Mouse (Mus musculus) kidney, embryonic 16.5 days (tissue): ENCODE data around the gene Ubl4a. TPM values are rescaled to one million over a fixed set of nuclear protein-coding genes. Genes with fewer than 3 reads are reported as not detected.
A peak's percentile ranks its signal among the peaks of the same experiment; 100 is the strongest.
"Not testable (repeated sequence)": the region's sequence is repeated elsewhere in the genome, so short reads cannot be mapped to it uniquely, and the experiment has no call there.

Source experiments
- ATAC-seq: fragments of 200-750 bp; cut with Nextera tagmentation; 2 replicates; pipeline ENCODE4 v1.8.0; 2017; ENCODE audit warnings: moderate TSS enrichment; ENCODE audit not compliant: low FRiP score, low TSS enrichment
- H3K27ac ChIP-seq: fragments of 300-500 bp; sonication (generic); 2 replicates; pipeline ENCODE4 v1.5.1; 2014; ENCODE audit warnings: low read length
- H3K27me3 ChIP-seq: fragments of 300-500 bp; sonication (generic); 2 replicates; pipeline ENCODE4 v1.6.1; 2014; ENCODE audit warnings: low read length, control low read depth, mixed read lengths; ENCODE audit not compliant: insufficient read depth
- H3K36me3 ChIP-seq: fragments of 300-500 bp; sonication (generic); 2 replicates; pipeline ENCODE4 v1.6.1; 2014; ENCODE audit warnings: low read length, control low read depth, mixed read lengths; ENCODE audit not compliant: insufficient read depth
- H3K4me1 ChIP-seq: fragments of 300-500 bp; sonication (generic); 2 replicates; pipeline ENCODE4 v1.6.1; 2014; ENCODE audit warnings: low read length, control low read depth, mixed read lengths; ENCODE audit not compliant: insufficient read depth
- H3K4me2 ChIP-seq: fragments of 300-500 bp; sonication (generic); replicated peaks from 2 replicates; pipeline ENCODE4 v1.6.1; 2014; ENCODE audit warnings: low read depth, low read length
- H3K4me3 ChIP-seq: fragments of 300-500 bp; sonication (generic); 2 replicates; pipeline ENCODE4 v1.5.1; 2014; ENCODE audit warnings: mild to moderate bottlenecking, low read length
- H3K9ac ChIP-seq: fragments of 300-500 bp; sonication (generic); replicated peaks from 2 replicates; pipeline ENCODE4 v1.6.1; 2014; ENCODE audit warnings: low read length
- H3K9me3 ChIP-seq: fragments of 300-500 bp; sonication (generic); 2 replicates; pipeline ENCODE4 v1.6.1; 2016; ENCODE audit warnings: low read length, control low read depth
- WGBS: fragments of 180-500 bp; shearing (Covaris S2); extraction: QIAGEN DNeasy Blood & Tissue Kit; methylation state at CpG from one replicate; pipeline ENCODE4 v1.1.7; 2014; 5-methylcytosine and 5-hydroxymethylcytosine counted together
- microRNA-seq: library from miRNA; unstranded; fragments of <30 nt; microRNA quantifications from one replicate; pipeline ENCODE4, GENCODE M21; 2016
- polyA plus RNA-seq: library from polyadenylated mRNA; unstranded; fragments of >200 nt; fragmentation: Nextera tagmentation; extraction: Ambion mirVana; gene quantifications from 2 replicates; pipeline ENCODE4 v1.2.1, GENCODE M21; 2015

Ubl4a gene
- polyA plus RNA-seq, 1 experiment from 2014 or later, result 83.4 TPM

DNA sequence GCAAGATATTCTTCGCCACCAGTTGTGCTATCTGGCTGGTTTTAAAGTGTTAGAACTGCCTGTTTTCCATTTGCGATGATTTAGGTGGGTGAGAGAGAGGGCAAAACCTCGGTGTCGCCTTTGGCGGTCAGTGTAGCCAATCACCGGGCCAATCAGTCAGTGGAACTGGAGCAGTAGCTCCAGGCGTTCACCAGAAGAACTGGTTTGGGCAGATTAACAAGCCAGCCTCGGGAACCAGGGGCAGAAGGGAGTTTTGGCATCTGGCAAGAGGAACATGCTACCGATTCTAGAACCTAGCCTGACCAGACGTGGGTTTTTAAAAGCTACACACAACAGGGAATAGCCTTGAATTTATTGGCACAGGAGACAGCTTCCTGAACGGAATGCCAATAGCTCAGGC is 13.8 kb downstream of the Ubl4a start:
- no peak overlapping the region for H3K9ac ChIP-seq
- 37% methylated on average over 11 of the region's 11 CpGs for WGBS
- no peaks in the 10 kb centered on the region for H3K27me3 ChIP-seq
- no peaks in the 10 kb centered on the region for H3K9me3 ChIP-seq
- no peak for ATAC-seq
- no peaks in the 10 kb centered on the region for H3K36me3 ChIP-seq
- H3K4me2 ChIP-seq, result no peak overlapping the region
- H3K27ac ChIP-seq, result no peak overlapping the region
- H3K4me1 ChIP-seq, result no peaks in the 10 kb centered on the region
- no peak overlapping the region for H3K4me3 ChIP-seq

DNA sequence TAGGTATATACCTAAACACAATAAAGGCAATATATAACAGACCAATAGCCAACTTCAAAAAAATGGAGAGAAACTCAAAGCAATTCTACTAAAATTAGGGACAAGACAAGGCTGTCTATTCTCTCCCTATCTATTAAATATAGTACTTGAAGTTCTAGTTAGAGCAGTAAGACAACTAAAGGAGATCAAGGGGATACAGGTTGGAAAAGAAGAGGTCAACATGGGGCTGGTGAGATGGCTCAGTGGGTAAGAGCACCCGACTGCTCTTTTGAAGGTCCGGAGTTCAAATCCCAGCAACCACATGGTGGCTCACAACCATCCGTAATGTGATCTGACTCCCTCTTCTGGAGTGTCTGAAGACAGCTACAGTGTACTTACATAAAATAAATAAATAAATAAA is 15.9 kb downstream of the Ubl4a start:
- H3K9me3 ChIP-seq, H3K36me3 ChIP-seq, H3K27me3 ChIP-seq, H3K4me3 ChIP-seq, H3K4me1 ChIP-seq, H3K9ac ChIP-seq, H3K4me2 ChIP-seq, H3K27ac ChIP-seq, ATAC-seq: not testable (repeated sequence)
- WGBS, result 85% methylated on average over 2 of the region's 3 CpGs

DNA sequence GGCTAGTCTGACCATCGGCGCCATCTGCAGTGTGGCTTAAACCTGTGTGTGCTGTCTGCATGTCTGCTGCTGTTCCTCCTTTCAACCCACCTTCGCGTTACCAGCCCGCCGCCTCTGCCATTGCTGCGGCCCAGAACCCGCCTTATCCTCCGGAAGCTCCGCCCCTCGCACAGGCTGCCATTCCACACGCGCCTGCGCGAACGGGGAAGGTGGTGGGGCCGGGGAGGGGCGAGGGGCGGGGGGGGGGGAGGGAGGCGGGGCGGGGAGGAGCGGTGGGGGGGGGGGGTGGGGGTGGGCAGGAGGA is 19.6 kb downstream of the Ubl4a start, which contains the start of gene Lage3:
TSS of gene Lage3 (minus strand) at position 152 of the 304 bp plus-strand sequence.
- peak within 1 kb of the TSS; percentile 59 for H3K4me3 ChIP-seq
- H3K4me2 ChIP-seq, result peak within 1 kb of the TSS; percentile 51
- 19% methylated on average over 11 of the region's 22 CpGs for WGBS
- peak; percentile 89 for ATAC-seq
- H3K36me3 ChIP-seq, result no peaks in the 10 kb centered on the region
- peak within 1 kb of the TSS; percentile 56; the same call in 1 of the 2 replicates for H3K27ac ChIP-seq
- H3K27me3 ChIP-seq, result no peaks in the 10 kb centered on the region
- H3K9ac ChIP-seq, result peak within 1 kb of the TSS; percentile 69
- H3K4me1 ChIP-seq, result 0 out of 2 replicates have a peak, but pooled peaks cover 5% of the 10 kb centered on the region
- H3K9me3 ChIP-seq, result no peaks in the 10 kb centered on the region

DNA sequence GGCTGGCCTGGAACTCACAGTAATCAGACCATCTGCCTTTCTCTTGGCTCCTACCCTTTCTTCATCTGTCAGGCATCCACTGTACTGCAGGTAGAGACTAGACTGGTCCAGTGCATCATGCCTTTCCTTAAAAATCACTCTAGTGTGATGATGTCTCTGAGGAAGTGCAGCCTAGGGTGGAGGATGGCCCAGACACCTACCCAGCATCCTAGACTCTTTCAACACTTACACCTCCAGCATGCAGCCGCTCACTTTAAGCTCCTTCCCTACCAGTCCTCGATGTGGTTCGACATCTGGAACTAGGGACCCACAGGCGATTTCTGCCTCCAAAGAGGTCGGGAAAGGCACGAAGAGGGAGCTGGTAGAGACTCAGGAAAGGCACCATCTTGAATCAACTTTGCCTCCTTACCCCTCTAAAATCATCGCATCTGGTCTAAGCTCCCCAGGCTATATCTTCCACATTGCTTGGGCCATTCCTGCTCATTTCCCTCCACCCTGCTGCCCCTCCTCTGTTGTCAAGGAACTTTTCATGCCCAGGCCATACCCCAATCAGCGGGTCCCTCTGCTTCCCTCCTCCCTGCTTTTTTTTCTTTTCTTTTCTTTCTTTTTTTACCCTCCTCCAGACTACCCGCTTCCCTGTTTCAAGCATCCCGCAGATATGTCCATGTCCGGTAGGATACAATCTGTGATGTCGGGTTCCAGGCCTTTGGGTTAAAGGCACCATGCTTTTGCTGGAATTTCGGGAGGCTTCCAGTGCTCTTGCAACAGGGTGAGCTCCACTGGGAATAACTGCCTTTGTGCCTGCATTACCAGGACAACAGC is 20.2 kb downstream of the Ubl4a start:
- Histone ChIP-seq H3K27me3 (no peaks in the 10 kb centered on the region), H3K27ac (peak overlapping the region; percentile 56; the same call in 1 of the 2 replicates), H3K9me3 (no peaks in the 10 kb centered on the region), H3K4me3 (peak overlapping the region; percentile 59), H3K36me3 (no peaks in the 10 kb centered on the region), H3K4me2 (peak overlapping the region; percentile 51), H3K4me1 (0 out of 2 replicates have a peak, but pooled peaks cover 5% of the 10 kb centered on the region), H3K9ac (peak overlapping the region; percentile 69)
- WGBS, result 25% methylated on average over 13 of the region's 13 CpGs
- ATAC-seq, result peak; percentile 61

GRCm38 (mm10) chrX:74330166-74330930 is 42.7 kb downstream of the Ubl4a start:
- peak overlapping the region; percentile 56 for H3K4me2 ChIP-seq
- no peak overlapping the region for H3K27ac ChIP-seq
- peaks cover 14% of the 10 kb centered on the region; the same call in 1 of the 2 replicates for H3K4me1 ChIP-seq
- no peaks in the 10 kb centered on the region for H3K27me3 ChIP-seq
- peak overlapping the region; percentile 46; the same call in 1 of the 2 replicates for H3K4me3 ChIP-seq
- no peak for ATAC-seq
- no peak overlapping the region for H3K9ac ChIP-seq
- WGBS, result 54% methylated on average over 2 of the region's 2 CpGs
- H3K9me3 ChIP-seq, result no peaks in the 10 kb centered on the region
- no peaks in the 10 kb centered on the region for H3K36me3 ChIP-seq

DNA sequence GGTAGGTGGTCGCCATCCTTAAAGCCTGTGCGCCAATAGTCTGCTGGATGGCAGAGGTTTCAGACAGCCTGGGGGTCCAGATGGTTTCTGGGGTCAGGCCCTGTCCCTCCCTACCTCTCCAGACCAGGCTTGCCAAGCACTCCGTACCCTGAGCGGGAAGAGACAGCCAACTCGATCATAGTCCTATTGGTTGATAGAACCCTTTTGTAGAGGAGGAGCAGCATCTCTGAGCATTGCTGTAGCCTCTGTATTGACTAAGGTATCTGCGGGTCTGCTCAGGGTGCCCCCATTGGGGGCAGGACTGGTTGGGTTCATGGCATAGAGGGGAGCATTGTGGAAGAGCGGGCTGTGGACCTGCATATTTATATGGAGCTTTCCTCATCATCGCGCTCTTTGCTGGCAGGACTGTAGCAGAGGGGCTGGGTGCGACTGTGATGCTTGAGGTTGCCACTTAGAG is 43.8 kb downstream of the Ubl4a start:
- H3K4me3 ChIP-seq, result peak overlapping the region; percentile 46
- H3K27ac ChIP-seq, result no peak overlapping the region
- peak overlapping the region; percentile 57 for H3K9ac ChIP-seq
- no peaks in the 10 kb centered on the region for H3K9me3 ChIP-seq
- peak; percentile 61 for ATAC-seq
- peaks cover 14% of the 10 kb centered on the region; the same call in 1 of the 2 replicates for H3K4me1 ChIP-seq
- peak overlapping the region; percentile 56 for H3K4me2 ChIP-seq
- WGBS, result 21% methylated on average over 10 of the region's 10 CpGs
- H3K36me3 ChIP-seq, result no peaks in the 10 kb centered on the region
- H3K27me3 ChIP-seq, result no peaks in the 10 kb centered on the region

DNA sequence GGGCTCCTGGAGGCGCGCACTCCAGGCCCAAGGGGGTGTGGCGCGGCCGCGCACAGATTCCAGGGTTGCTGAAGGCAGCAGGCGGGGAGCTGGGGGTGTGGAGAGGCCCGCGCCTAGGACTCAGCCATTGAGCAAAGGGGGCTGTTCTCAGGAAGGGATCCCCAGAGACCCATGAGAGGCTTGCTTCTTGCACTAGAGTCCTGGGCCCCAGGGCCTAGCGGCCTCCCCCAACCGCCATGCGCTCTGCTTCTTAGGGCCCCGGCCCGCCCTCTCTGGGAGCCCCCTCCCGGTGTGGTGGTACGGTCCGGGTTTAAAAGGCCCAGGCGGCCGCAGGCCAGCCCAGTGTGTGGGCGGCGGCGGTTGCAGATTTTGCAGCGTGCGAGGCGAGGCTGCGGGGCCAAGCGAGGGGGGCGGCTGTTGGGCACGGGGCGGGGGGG is 44.3 kb downstream of the Ubl4a start, which contains the start of gene Plxna3:
TSS of gene Plxna3 (plus strand) at position 342 of the 437 bp plus-strand sequence.
- Histone ChIP-seq H3K36me3 (no peaks in the 10 kb centered on the region), H3K9me3 (no peaks in the 10 kb centered on the region), H3K27ac (0 out of 2 replicates have a peak within 1 kb of the TSS, but pooled peaks have one; percentile 27), H3K4me1 (peaks cover 14% of the 10 kb centered on the region; the same call in 1 of the 2 replicates), H3K9ac (peak within 1 kb of the TSS; percentile 57), H3K4me2 (peak within 1 kb of the TSS; percentile 56), H3K4me3 (peak within 1 kb of the TSS; percentile 46), H3K27me3 (no peaks in the 10 kb centered on the region)
- peak; percentile 95 for ATAC-seq
- WGBS, result 16% methylated on average over 28 of the region's 30 CpGs

Small RNA genes lying within 50 kb of the gene (microRNA-seq; reads per million reads assigned to microRNA genes)
- not detected for gene Mir7092

Other genes with a start within 250 kb of the Ubl4a start
- not detected in 2 replicates for gene Opn1mw, start 245.8 kb downstream of the Ubl4a start, polyA plus RNA-seq
- 10.0 and 10.3 TPM in 2 replicates for gene Mecp2, start 237.9 kb downstream of the Ubl4a start, polyA plus RNA-seq
- gene Tex28, start 205.4 kb downstream of the Ubl4a start, polyA plus RNA-seq, result not detected in 2 replicates
- gene Tktl1, start 196.0 kb downstream of the Ubl4a start, polyA plus RNA-seq, result 0.06 and 0.23 TPM in 2 replicates
- 331 and 364 TPM in 2 replicates for gene Flna, start 123.4 kb downstream of the Ubl4a start, polyA plus RNA-seq
- gene Emd, start 118.5 kb downstream of the Ubl4a start, polyA plus RNA-seq, result 25.6 and 26.5 TPM in 2 replicates
- gene Rpl10, start 102.4 kb downstream of the Ubl4a start, polyA plus RNA-seq, result 610 and 782 TPM in 2 replicates
- gene Taz, start 91.3 kb downstream of the Ubl4a start, polyA plus RNA-seq, result 97.2 and 103 TPM in 2 replicates
- 13.4 and 15.5 TPM in 2 replicates for gene Dnase1l1, start 90.9 kb downstream of the Ubl4a start, polyA plus RNA-seq
- 175 and 180 TPM in 2 replicates for gene Atp6ap1, start 76.1 kb downstream of the Ubl4a start, polyA plus RNA-seq
- 219 and 243 TPM in 2 replicates for gene Gdi1, start 68.2 kb downstream of the Ubl4a start, polyA plus RNA-seq
- gene Fam50a, start 60.2 kb downstream of the Ubl4a start, polyA plus RNA-seq, result 69.8 and 71.4 TPM in 2 replicates
- 12.6 and 15.6 TPM in 2 replicates for gene Plxna3, start 44.2 kb downstream of the Ubl4a start, polyA plus RNA-seq
- gene Lage3, start 19.6 kb downstream of the Ubl4a start, polyA plus RNA-seq, result 108 and 113 TPM in 2 replicates
- 23.3 and 25.7 TPM in 2 replicates for gene Slc10a3, start 131 bp upstream of the Ubl4a start, polyA plus RNA-seq
- 45.9 and 47.1 TPM in 2 replicates for gene Fam3a, start 20.1 kb upstream of the Ubl4a start, polyA plus RNA-seq
- gene Ikbkg, start 20.1 kb upstream of the Ubl4a start, polyA plus RNA-seq, result 22.7 and 23.2 TPM in 2 replicates
- gene G6pdx, start 56.0 kb upstream of the Ubl4a start, polyA plus RNA-seq, result 53.6 and 54.4 TPM in 2 replicates
- gene Gm6880, start 108.2 kb upstream of the Ubl4a start, polyA plus RNA-seq, result not detected in 2 replicates
- gene Olfr1326-ps1, start 201.7 kb upstream of the Ubl4a start, polyA plus RNA-seq, result not detected in 2 replicates
- not detected in 2 replicates for gene Olfr1325, start 219.5 kb upstream of the Ubl4a start, polyA plus RNA-seq